Mouse (Mus musculus): ENCODE results near the gene Sp4.

DNA sequence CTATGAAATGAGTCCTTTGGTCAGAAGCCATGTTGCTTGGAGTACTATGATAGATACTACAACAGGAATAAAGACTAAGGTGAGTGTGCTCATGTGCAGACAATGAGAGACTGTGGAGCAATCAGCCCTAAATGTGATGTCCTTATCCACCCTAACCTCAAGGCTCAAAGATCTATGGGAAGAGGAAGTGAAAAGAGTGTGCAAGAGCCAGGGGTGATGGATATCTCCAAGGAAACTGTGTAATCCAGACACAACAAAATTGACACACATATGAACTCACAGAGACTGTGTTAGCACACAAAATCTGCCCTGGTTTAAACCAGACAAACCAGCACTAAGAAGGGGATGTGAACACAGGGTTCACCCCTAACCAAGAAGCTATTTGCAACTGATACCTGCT, 81.2 kb downstream of the Sp4 start:
- TF ChIP-seq ZC3H11A (IDR thresholded peaks at IDR 0.05; ENCODE audit: borderline replicate concordance, low read depth, low read length) (no peak), MAFK (IDR thresholded peaks at IDR 0.05; ENCODE audit: insufficient read depth, low read depth, low read length) (no peak), ZNF384 (IDR thresholded peaks at IDR 0.05; ENCODE audit: low read depth, low read length) (no peak), HCFC1 (IDR thresholded peaks at IDR 0.05; ENCODE audit: borderline replicate concordance, insufficient read depth, low read length) (no peak), CHD2 (IDR thresholded peaks at IDR 0.05; ENCODE audit: low read depth, low read length) (no peak)

Measured in ES-E14 (cell line).